Comparison of ENCODE assay signal across 23 mouse cellular contexts in genomic region chr9:58763114-58763513, GRCm38 (mm10). TPM values are rescaled to one million over a fixed set of nuclear protein-coding genes. Genes with fewer than 3 reads are reported as not detected.
DNase-seq lines count a peak whose midpoint lies in the region; ATAC-seq and TF ChIP-seq lines count a peak whose summit lies in the region.
"Had no signal": no experiment of that assay in that cellular context is flagged by ENCODE, and none has a peak within 500 bp of the region (broad histone marks: within the 10 kb centered on the region; RNA-seq: fewer than 3 reads in every experiment).

No protein-coding gene starts in this region.

- H3K36me3 ChIP-seq in MEL (ENCODE audit: control insufficient read depth in 1 of 2, insufficient read depth in 2 of 2, low read length in 2 of 2): no peaks in the 10 kb centered on the region
- H3K36me3 ChIP-seq in forebrain, postnatal 0 days (ENCODE audit: insufficient read depth): no peaks in the 10 kb centered on the region
- no peaks in the 10 kb centered on the region for H3K36me3 ChIP-seq in forebrain, embryonic 13.5 days (ENCODE audit: poor library complexity, severe bottlenecking)
- H3K36me3 ChIP-seq: G1E had no signal

- no peak overlapping the region for H3K4me3 ChIP-seq in MEL (ENCODE audit: control insufficient read depth in 1 of 2, insufficient read depth in 1 of 2, low read depth in 2 of 2, low read length in 2 of 2)
- H3K4me3 ChIP-seq in forebrain, postnatal 0 days (ENCODE audit: low read depth, low read length): no peak overlapping the region
- H3K4me3 ChIP-seq in forebrain, embryonic 13.5 days: no peak overlapping the region

- peaks cover 0 to 6% of the 10 kb centered on the region in 2 experiments for H3K27me3 ChIP-seq in MEL (ENCODE audit: control insufficient read depth in 1 of 2, insufficient read depth in 2 of 2, low read length in 2 of 2)
- H3K27me3 ChIP-seq in forebrain, postnatal 0 days (ENCODE audit: insufficient read depth, low read length): no peaks in the 10 kb centered on the region
- no peaks in the 10 kb centered on the region for H3K27me3 ChIP-seq in forebrain, embryonic 13.5 days
- H3K27me3 ChIP-seq: CH12.LX had no signal

- no peaks in the 10 kb centered on the region for H3K79me2 ChIP-seq in MEL (ENCODE audit: control insufficient read depth, insufficient read depth, low read length, poor library complexity)

- H3K4me2 ChIP-seq in forebrain, postnatal 0 days (ENCODE audit: low read depth): no peak overlapping the region
- no peak overlapping the region for H3K4me2 ChIP-seq in forebrain, embryonic 13.5 days

- no peaks in the 10 kb centered on the region for H3K9me3 ChIP-seq in MEL (replicated peaks; ENCODE audit: insufficient read depth, low read length)
- no peaks in the 10 kb centered on the region for H3K9me3 ChIP-seq in forebrain, postnatal 0 days (ENCODE audit: low read length)
- H3K9me3 ChIP-seq in forebrain, embryonic 13.5 days (replicated peaks): no peaks in the 10 kb centered on the region
- H3K9me3 ChIP-seq: G1E had no signal

- H3K9ac ChIP-seq in MEL (ENCODE audit: control insufficient read depth, low read depth, low read length, poor library complexity, severe bottlenecking): no peak overlapping the region
- H3K9ac ChIP-seq in forebrain, postnatal 0 days: no peak overlapping the region
- H3K9ac ChIP-seq in forebrain, embryonic 13.5 days: no peak overlapping the region

- no peak for TF ChIP-seq POLR2A in MEL (IDR thresholded peaks at IDR 0.05; ENCODE audit: control insufficient read depth in 1 of 2, insufficient read depth in 1 of 2, low read depth in 1 of 2, low read length in 2 of 2, poor library complexity in 1 of 2)

- peak; percentile 32 for DNase-seq in MEL (ENCODE audit: low read depth, low spot score)
- peak; percentile 52 for DNase-seq in MEL-GATA-1-ER (ENCODE audit: extremely low read depth, low read depth)
- no peak for DNase-seq in forebrain, postnatal 0 days
- no peak for DNase-seq in urinary bladder, postnatal 25 days (ENCODE audit: low spot score)
- DNase-seq: adrenal gland, adult 2 months; adrenal gland, adult 8-10 months; adrenal gland, postnatal 10 days; adrenal gland, postnatal 14 days; adrenal gland, postnatal 25 days; adrenal gland, postnatal 36 days; B cell, adult 2 months; cerebellum, adult 11 months; cerebellum, adult 11-12 months; cerebellum, adult 18-20 months; cerebellum, adult 2 months; cerebellum, adult 8-10 months had no signal

- 0 out of 2 replicates have a peak, but pooled peaks have one; percentile 15 for ATAC-seq in common myeloid progenitor, adult 5-6 weeks (replicated peaks; ENCODE audit: low read depth, poor library complexity, severe bottlenecking)
- ATAC-seq in forebrain, postnatal 0 days: no peak
- no peak for ATAC-seq in forebrain, embryonic 13.5 days
- ATAC-seq: activated CD4-positive, CD25-positive, alpha-beta regulatory T cell, adult 4 months; CD4-positive, CD25-positive, alpha-beta regulatory T cell, adult 4 months; Patski had no signal

- no peak overlapping the region for H3K27ac ChIP-seq in MEL (ENCODE audit: control insufficient read depth, low read depth, low read length)
- no peak overlapping the region for H3K27ac ChIP-seq in forebrain, postnatal 0 days (ENCODE audit: low read depth, low read length)
- H3K27ac ChIP-seq in forebrain, embryonic 13.5 days: no peak overlapping the region

- peak in 1 of 2 experiments; percentile 41; a peak in 2 of 4 replicates for TF ChIP-seq EP300 in MEL (IDR thresholded peaks at IDR 0.05; ENCODE audit: low read depth in 1 of 2, low read length in 2 of 2)

- TF ChIP-seq CTCF in MEL (IDR thresholded peaks at IDR 0.05 in 2 of 3, conservative IDR thresholded peaks at IDR 0.05 in 1 of 3; ENCODE audit: control insufficient read depth in 1 of 3, insufficient read depth in 1 of 3, low read depth in 2 of 3, low read length in 3 of 3, poor library complexity in 1 of 3, severe bottlenecking in 1 of 3): no peak
- no peak for TF ChIP-seq CTCF in forebrain, postnatal 0 days (IDR thresholded peaks at IDR 0.05; ENCODE audit: low read depth)

- TF ChIP-seq RAD21 in MEL (IDR thresholded peaks at IDR 0.05; ENCODE audit: low read depth, low read length): no peak

- H3K4me1 ChIP-seq in MEL (ENCODE audit: control insufficient read depth in 1 of 2, insufficient read depth in 2 of 2, low read length in 2 of 2): peaks cover 0 to 4% of the 10 kb centered on the region in 2 experiments; a peak in 2 of 4 replicates
- H3K4me1 ChIP-seq in forebrain, postnatal 0 days (ENCODE audit: insufficient read depth): no peaks in the 10 kb centered on the region
- no peaks in the 10 kb centered on the region for H3K4me1 ChIP-seq in forebrain, embryonic 13.5 days

- 88% methylated on average over 4 of the region's 4 CpGs for WGBS in forebrain, postnatal 0 days
- WGBS in forebrain, embryonic 13.5 days: 98% methylated on average over 4 of the region's 4 CpGs

TF ChIP-seq in MEL, 35 proteins besides CTCF, POLR2A, EP300 and RAD21:
- TF ChIP-seq TAL1 (IDR thresholded peaks at IDR 0.05; ENCODE audit: low read length) (peak; percentile 70), TCF12 (IDR thresholded peaks at IDR 0.05; ENCODE audit: low read depth, low read length) (no peak), MYC (IDR thresholded peaks at IDR 0.05; ENCODE audit: low read depth, low read length) (no peak), ZC3H11A (IDR thresholded peaks at IDR 0.05; ENCODE audit: low read depth, low read length) (no peak)

RNA-seq across cellular contexts. Expression of gene Rec114, which starts 19.4 kb away (rescaled TPM):
- total RNA-seq in MEL (2012; rRNA removed): 112 and 135 TPM in 2 replicates
- polyA plus RNA-seq in MEL (2012; ENCODE audit: insufficient read depth in 1 of 2, insufficient read length in 2 of 2, low read depth in 1 of 2, low replicate concordance in 2 of 2, missing spikeins in 1 of 2): 100 to 1,000 TPM in 1 of 2 experiments, not detected in 1; 111 TPM
- total RNA-seq in common myeloid progenitor, adult 5-6 weeks (2017): 2.9 and 5.4 TPM in 2 replicates
- total RNA-seq in forebrain, postnatal 0 days (2014; rRNA removed): 0.29 and 0.38 TPM in 2 replicates
- 0.94 and 1.5 TPM in 2 replicates for polyA plus RNA-seq in forebrain, postnatal 0 days (2015; fragmentation: Nextera tagmentation; extraction: Ambion mirVana)
- polyA plus RNA-seq in forebrain, embryonic 13.5 days (2015; fragmentation: Nextera tagmentation; extraction: Ambion mirVana): 1.5 and 1.6 TPM in 2 replicates
- total RNA-seq: adrenal gland, postnatal 25 days; CH12.LX had no signal
- polyA plus RNA-seq: activated CD4-positive, CD25-positive, alpha-beta regulatory T cell, adult 4 months; G1E had no signal

Comparison
In these comparisons a context has a peak if more than half of its experiments do, and no peak if none do; other contexts are left out.
1. DNase-seq: peak in MEL (single experiment) and MEL-GATA-1-ER (single experiment); none in forebrain, postnatal 0 days (single experiment) and urinary bladder, postnatal 25 days (single experiment).
2. RNA of gene Rec114, which starts 19.4 kb away (total RNA-seq): 112 to 135 TPM in MEL; 2.9 to 5.4 TPM in common myeloid progenitor, adult 5-6 weeks and 0.29 to 0.38 TPM in forebrain, postnatal 0 days; every median in the first group is over 10 times any median in the second.